Comparison of ENCODE assay signal across 7 mouse cellular contexts in genomic region chr9:103108943-103109670, GRCm38 (mm10). TPM values are rescaled to one million over a fixed set of nuclear protein-coding genes. Genes with fewer than 3 reads are reported as not detected.
DNase-seq lines count a peak whose midpoint lies in the region; ATAC-seq lines count a peak whose summit lies in the region.

No protein-coding gene starts in this region.

- 26% methylated on average over 18 of the region's 18 CpGs for WGBS in lung, embryonic 16.5 days
- 36% methylated on average over 18 of the region's 18 CpGs for WGBS in forebrain, embryonic 12.5 days
- WGBS in limb, embryonic 13.5 days: 37% methylated on average over 18 of the region's 18 CpGs
- 32% methylated on average over 18 of the region's 18 CpGs for WGBS in stomach, embryonic 14.5 days

- H3K9ac ChIP-seq in lung, embryonic 16.5 days (ENCODE audit: low read length): peak overlapping the region; percentile 63
- peak overlapping the region; percentile 48 for H3K9ac ChIP-seq in forebrain, embryonic 12.5 days
- H3K9ac ChIP-seq in limb, embryonic 13.5 days: peak overlapping the region; percentile 65
- no peak overlapping the region for H3K9ac ChIP-seq in stomach, embryonic 14.5 days (replicated peaks; ENCODE audit: low read depth, low read length)

- H3K4me3 ChIP-seq in lung, embryonic 16.5 days (ENCODE audit: low read length): peak overlapping the region; percentile 55
- peak overlapping the region; percentile 43 for H3K4me3 ChIP-seq in forebrain, embryonic 12.5 days (replicated peaks)
- H3K4me3 ChIP-seq in limb, embryonic 13.5 days: peak overlapping the region; percentile 49
- H3K4me3 ChIP-seq in stomach, embryonic 14.5 days (ENCODE audit: low read depth, low read length): peak overlapping the region; percentile 36

- peak overlapping the region; percentile 63 for H3K4me2 ChIP-seq in lung, embryonic 16.5 days (ENCODE audit: low read depth, low read length)
- H3K4me2 ChIP-seq in forebrain, embryonic 12.5 days: peak overlapping the region; percentile 63
- H3K4me2 ChIP-seq in limb, embryonic 13.5 days (replicated peaks): peak overlapping the region; percentile 68
- peak overlapping the region; percentile 66 for H3K4me2 ChIP-seq in stomach, embryonic 14.5 days (replicated peaks; ENCODE audit: low read depth, low read length)

- peaks cover 20% of the 10 kb centered on the region for H3K4me1 ChIP-seq in lung, embryonic 16.5 days (replicated peaks; ENCODE audit: control insufficient read depth, insufficient read depth, low read length)
- peaks cover 37% of the 10 kb centered on the region for H3K4me1 ChIP-seq in forebrain, embryonic 12.5 days
- H3K4me1 ChIP-seq in limb, embryonic 13.5 days: peaks cover 28% of the 10 kb centered on the region
- 0 out of 2 replicates have a peak, but pooled peaks cover 7% of the 10 kb centered on the region for H3K4me1 ChIP-seq in stomach, embryonic 14.5 days (ENCODE audit: control insufficient read depth, insufficient read depth, low read length)

- peaks cover 35% of the 10 kb centered on the region for H3K27me3 ChIP-seq in lung, embryonic 16.5 days (ENCODE audit: control insufficient read depth, insufficient read depth, low read depth, low read length)
- peaks cover 17% of the 10 kb centered on the region for H3K27me3 ChIP-seq in forebrain, embryonic 12.5 days
- H3K27me3 ChIP-seq in limb, embryonic 13.5 days: peaks cover 48% of the 10 kb centered on the region
- peaks cover 26% of the 10 kb centered on the region for H3K27me3 ChIP-seq in stomach, embryonic 14.5 days (ENCODE audit: control insufficient read depth, insufficient read depth, low read length)

- H3K9me3 ChIP-seq in lung, embryonic 16.5 days (ENCODE audit: control insufficient read depth, low read length): no peaks in the 10 kb centered on the region
- no peaks in the 10 kb centered on the region for H3K9me3 ChIP-seq in forebrain, embryonic 12.5 days
- no peaks in the 10 kb centered on the region for H3K9me3 ChIP-seq in limb, embryonic 13.5 days
- no peaks in the 10 kb centered on the region for H3K9me3 ChIP-seq in stomach, embryonic 14.5 days (ENCODE audit: control insufficient read depth, low read depth, low read length)

- H3K27ac ChIP-seq in lung, embryonic 16.5 days (ENCODE audit: low read length): no peak overlapping the region
- 0 out of 2 replicates have a peak overlapping the region, but pooled peaks have one; percentile 13 for H3K27ac ChIP-seq in forebrain, embryonic 12.5 days
- no peak overlapping the region for H3K27ac ChIP-seq in limb, embryonic 13.5 days
- no peak overlapping the region for H3K27ac ChIP-seq in stomach, embryonic 14.5 days (ENCODE audit: low read length)

- DNase-seq in lung, postnatal 10 days: no peak
- DNase-seq in layer of hippocampus, adult 11-12 months (ENCODE audit: low spot score): no peak
- no peak for DNase-seq in left cerebral cortex, adult 8-10 months (ENCODE audit: low spot score in 2 of 2)

- H3K36me3 ChIP-seq in lung, embryonic 16.5 days (ENCODE audit: control insufficient read depth, insufficient read depth, low read length): no peaks in the 10 kb centered on the region
- no peaks in the 10 kb centered on the region for H3K36me3 ChIP-seq in forebrain, embryonic 12.5 days (replicated peaks)
- H3K36me3 ChIP-seq in limb, embryonic 13.5 days: no peaks in the 10 kb centered on the region
- no peaks in the 10 kb centered on the region for H3K36me3 ChIP-seq in stomach, embryonic 14.5 days (ENCODE audit: control insufficient read depth, insufficient read depth, low read length)

- ATAC-seq in lung, embryonic 16.5 days (ENCODE audit: low read depth): no peak
- no peak for ATAC-seq in forebrain, embryonic 12.5 days (ENCODE audit: low FRiP score)
- ATAC-seq in limb, embryonic 13.5 days (ENCODE audit: low FRiP score, low read depth): no peak
- ATAC-seq in stomach, embryonic 14.5 days (ENCODE audit: insufficient number of reproducible peaks, insufficient read depth, low FRiP score, low read depth): no peak

RNA-seq across cellular contexts. Expression of gene Rab6b, which starts 2.5 kb away (rescaled TPM):
- polyA plus RNA-seq in lung, embryonic 16.5 days (2015; fragmentation: Nextera tagmentation; extraction: Ambion mirVana): 3.3 and 3.6 TPM in 2 replicates
- polyA plus RNA-seq in forebrain, embryonic 12.5 days (2016; fragmentation: Nextera tagmentation; extraction: Ambion mirVana): 35.8 and 41.8 TPM in 2 replicates
- polyA plus RNA-seq in limb, embryonic 13.5 days (2015; fragmentation: Nextera tagmentation; extraction: Ambion mirVana): 5.6 and 6.1 TPM in 2 replicates
- 5.4 and 6.1 TPM in 2 replicates for polyA plus RNA-seq in stomach, embryonic 14.5 days (2014; fragmentation: Nextera tagmentation; extraction: Ambion mirVana)
- 100 to 1,000 TPM; 503 to 577 (median 528) TPM for total RNA-seq in left cerebral cortex, adult 8-10 months (2022)
